Comparison of ENCODE assay signal across 8 mouse cellular contexts in the genomic region with DNA sequence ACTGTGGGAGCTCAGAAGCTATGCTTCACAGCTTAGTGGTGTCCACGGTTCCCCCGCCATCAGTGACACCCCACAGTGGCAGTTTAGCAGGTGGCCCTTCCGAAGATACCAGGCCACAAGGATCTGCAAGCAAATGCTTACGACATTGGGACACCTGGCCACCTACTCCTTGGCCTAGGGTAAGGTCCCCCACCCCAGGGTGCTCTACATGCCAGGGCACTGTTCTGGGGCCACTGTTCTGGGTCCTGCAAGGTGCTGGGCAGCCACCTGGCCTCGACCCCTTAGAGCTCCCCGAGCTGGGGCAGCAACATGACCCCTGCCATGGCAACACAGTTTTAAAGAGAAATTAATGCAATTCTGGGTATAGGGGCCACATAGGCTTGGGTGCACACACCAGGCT. TPM values are rescaled to one million over a fixed set of nuclear protein-coding genes. Genes with fewer than 3 reads are reported as not detected.
DNase-seq lines count a peak whose midpoint lies in the region; ATAC-seq and TF ChIP-seq lines count a peak whose summit lies in the region.

No protein-coding gene starts in this region.

- no peak overlapping the region for H3K27ac ChIP-seq in spleen, adult 2 months (ENCODE audit: insufficient read depth, low read length)
- H3K27ac ChIP-seq in limb, embryonic 15.5 days: no peak overlapping the region
- no peak overlapping the region for H3K27ac ChIP-seq in stomach, postnatal 0 days (replicated peaks)

- H3K9me3 ChIP-seq in limb, embryonic 15.5 days: no peaks in the 10 kb centered on the region
- no peaks in the 10 kb centered on the region for H3K9me3 ChIP-seq in stomach, postnatal 0 days (ENCODE audit: control insufficient read depth, low read length)

- peak overlapping the region; percentile 87 for H3K9ac ChIP-seq in limb, embryonic 15.5 days
- H3K9ac ChIP-seq in stomach, postnatal 0 days (ENCODE audit: low read length): peak overlapping the region; percentile 90

- H3K4me2 ChIP-seq in limb, embryonic 15.5 days: peak overlapping the region; percentile 95
- peak overlapping the region; percentile 90 for H3K4me2 ChIP-seq in stomach, postnatal 0 days (replicated peaks; ENCODE audit: low read depth)

- no peak for TF ChIP-seq CTCF in spleen, adult 2 months (IDR thresholded peaks at IDR 0.05; ENCODE audit: extremely low read depth, insufficient read depth, insufficient read length, insufficient replicate concordance)
- TF ChIP-seq CTCF in stomach, postnatal 0 days (IDR thresholded peaks at IDR 0.05; ENCODE audit: low read depth): no peak

- no peak for TF ChIP-seq POLR2A in spleen, adult 2 months (IDR thresholded peaks at IDR 0.05; ENCODE audit: low read depth, low read length)

- H3K4me3 ChIP-seq in spleen, adult 2 months (ENCODE audit: extremely low read depth, insufficient read depth, insufficient read length): peak overlapping the region; percentile 86; the same call in 1 of the 2 replicates
- peak overlapping the region; percentile 90 for H3K4me3 ChIP-seq in limb, embryonic 15.5 days
- peak overlapping the region; percentile 79 for H3K4me3 ChIP-seq in stomach, postnatal 0 days (ENCODE audit: low read depth, low read length)

- DNase-seq in cerebellum, adult 9-11 months: peak; percentile 72
- no peak for DNase-seq in cerebellum, postnatal 36 days
- DNase-seq in spleen, adult 2 months (ENCODE audit: low read depth in 1 of 2, low spot score in 2 of 2): no peak
- no peak for DNase-seq in spleen, postnatal 14 days (ENCODE audit: low spot score in 2 of 2)
- DNase-seq in stomach, postnatal 0 days (ENCODE audit: low spot score): no peak
- no peak for DNase-seq in c-Kit-positive CD71-positive TER-119-positive erythroid progenitor cells, embryonic 14.5 days (ENCODE audit: low spot score)
- DNase-seq in adipocyte (ENCODE audit: low spot score): no peak

- 62% methylated on average over 6 of the region's 6 CpGs for WGBS in spleen, adult 2 months
- 68% methylated on average over 6 of the region's 6 CpGs for WGBS in limb, embryonic 15.5 days
- 66% methylated on average over 6 of the region's 6 CpGs for WGBS in stomach, postnatal 0 days

- ATAC-seq in limb, embryonic 15.5 days (ENCODE audit: insufficient number of reproducible peaks, low FRiP score, low TSS enrichment, low read depth): no peak
- ATAC-seq in stomach, postnatal 0 days (ENCODE audit: low FRiP score, low TSS enrichment): no peak

- H3K4me1 ChIP-seq in spleen, adult 2 months (ENCODE audit: control insufficient read depth, insufficient read depth, insufficient read length): peaks cover 19% of the 10 kb centered on the region; the same call in 1 of the 2 replicates
- peaks cover 37% of the 10 kb centered on the region for H3K4me1 ChIP-seq in limb, embryonic 15.5 days
- peaks cover 3% of the 10 kb centered on the region; the same call in 1 of the 2 replicates for H3K4me1 ChIP-seq in stomach, postnatal 0 days (replicated peaks; ENCODE audit: control insufficient read depth, insufficient read depth)

- TF ChIP-seq EP300 in stomach, postnatal 0 days (optimal IDR thresholded peaks at IDR 0.05): no peak

- H3K27me3 ChIP-seq in spleen, adult 2 months (ENCODE audit: control insufficient read depth, insufficient read depth, low read length): no peaks in the 10 kb centered on the region
- no peaks in the 10 kb centered on the region for H3K27me3 ChIP-seq in limb, embryonic 15.5 days
- H3K27me3 ChIP-seq in stomach, postnatal 0 days (ENCODE audit: control insufficient read depth, insufficient read depth, low read length): no peaks in the 10 kb centered on the region

- H3K36me3 ChIP-seq in spleen, adult 2 months (ENCODE audit: control insufficient read depth, insufficient read depth, low read length): peaks cover 23% of the 10 kb centered on the region
- peaks cover 39% of the 10 kb centered on the region for H3K36me3 ChIP-seq in limb, embryonic 15.5 days
- peaks cover 16% of the 10 kb centered on the region for H3K36me3 ChIP-seq in stomach, postnatal 0 days (ENCODE audit: control insufficient read depth, insufficient read depth, low read length)

RNA-seq across cellular contexts. Expression of a gene that starts 1.0 kb away (rescaled TPM):
- 198 and 259 TPM in 2 replicates for polyA plus RNA-seq in spleen, adult 2 months (2012; rRNA removed)
- polyA plus RNA-seq in limb, embryonic 15.5 days (2015; fragmentation: Nextera tagmentation; extraction: Ambion mirVana): 94.0 and 95.1 TPM in 2 replicates
- polyA plus RNA-seq in stomach, postnatal 0 days (2015; fragmentation: Nextera tagmentation; extraction: Ambion mirVana): 37.0 and 38.3 TPM in 2 replicates

RNA-seq across cellular contexts. Expression of a gene that starts 4.8 kb away (rescaled TPM):
- 127 and 168 TPM in 2 replicates for polyA plus RNA-seq in spleen, adult 2 months (2012; rRNA removed)
- 0.67 and 0.72 TPM in 2 replicates for polyA plus RNA-seq in limb, embryonic 15.5 days (2015; fragmentation: Nextera tagmentation; extraction: Ambion mirVana)
- 1.0 and 1.5 TPM in 2 replicates for polyA plus RNA-seq in stomach, postnatal 0 days (2015; fragmentation: Nextera tagmentation; extraction: Ambion mirVana)

RNA-seq across cellular contexts. Expression of a gene that starts 12.6 kb away (rescaled TPM):
- polyA plus RNA-seq in spleen, adult 2 months (2012; rRNA removed): 0.33 and 0.70 TPM in 2 replicates
- 1.1 and 1.3 TPM in 2 replicates for polyA plus RNA-seq in limb, embryonic 15.5 days (2015; fragmentation: Nextera tagmentation; extraction: Ambion mirVana)
- polyA plus RNA-seq in stomach, postnatal 0 days (2015; fragmentation: Nextera tagmentation; extraction: Ambion mirVana): 0.62 TPM in 2 replicates

RNA-seq across cellular contexts. Expression of a gene that starts 28.9 kb away (rescaled TPM):
- polyA plus RNA-seq in spleen, adult 2 months (2012; rRNA removed): 14.8 and 15.1 TPM in 2 replicates
- 7.3 and 7.9 TPM in 2 replicates for polyA plus RNA-seq in limb, embryonic 15.5 days (2015; fragmentation: Nextera tagmentation; extraction: Ambion mirVana)
- 9.8 and 10.1 TPM in 2 replicates for polyA plus RNA-seq in stomach, postnatal 0 days (2015; fragmentation: Nextera tagmentation; extraction: Ambion mirVana)

RNA-seq across cellular contexts. Expression of a gene that starts 39.7 kb away (rescaled TPM):
- polyA plus RNA-seq in spleen, adult 2 months (2012; rRNA removed): 26.0 and 32.4 TPM in 2 replicates
- 138 and 146 TPM in 2 replicates for polyA plus RNA-seq in limb, embryonic 15.5 days (2015; fragmentation: Nextera tagmentation; extraction: Ambion mirVana)
- polyA plus RNA-seq in stomach, postnatal 0 days (2015; fragmentation: Nextera tagmentation; extraction: Ambion mirVana): 40.4 and 42.4 TPM in 2 replicates

Comparison
In these comparisons a context has a peak if more than half of its experiments do, and no peak if none do; other contexts are left out.
1. RNA of a gene that starts 4.8 kb away (polyA plus RNA-seq): 127 to 168 TPM in spleen, adult 2 months; 1.0 to 1.5 TPM in stomach, postnatal 0 days and 0.67 to 0.72 TPM in limb, embryonic 15.5 days; every median in the first group is over 10 times any median in the second.
2. Peak in every context shown above with its lines, with median percentiles within 50 percentile points of each other: H3K4me3 ChIP-seq.